10 mouse cellular contexts compared by ENCODE assay signal in the genomic region with DNA sequence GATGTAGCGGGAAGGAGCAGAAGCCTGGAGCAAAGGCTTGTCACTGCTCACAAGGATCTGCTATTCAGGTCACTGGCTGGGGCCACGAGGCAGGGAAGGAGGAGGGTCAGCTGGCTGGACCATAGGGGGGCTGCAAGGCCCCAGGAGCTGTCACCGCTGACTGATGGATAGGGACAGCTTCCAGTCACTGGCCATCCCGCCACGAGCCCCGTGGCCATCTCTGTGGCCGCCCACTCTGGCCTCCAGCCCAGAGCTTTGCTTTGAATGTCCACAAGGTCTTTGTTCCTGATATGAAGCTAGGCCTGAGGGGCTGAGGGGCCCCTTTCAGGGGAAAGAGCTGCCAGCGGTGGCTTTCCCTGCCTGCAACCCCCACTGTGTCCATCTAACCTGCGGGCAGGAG.
DNase-seq lines count a peak whose midpoint lies in the region; ATAC-seq and TF ChIP-seq lines count a peak whose summit lies in the region.
"Had no signal": no experiment of that assay in that cellular context is flagged by ENCODE, and none has a peak within 500 bp of the region (broad histone marks: within the 10 kb centered on the region; RNA-seq: fewer than 3 reads in every experiment).

No protein-coding gene starts in this region.

- no peaks in the 10 kb centered on the region for H3K9me3 ChIP-seq in heart, embryonic 13.5 days
- H3K9me3 ChIP-seq in forebrain, embryonic 12.5 days: no peaks in the 10 kb centered on the region
- no peaks in the 10 kb centered on the region for H3K9me3 ChIP-seq in midbrain, embryonic 10.5 days (replicated peaks)

- ATAC-seq in heart, embryonic 13.5 days (ENCODE audit: extremely low read depth, insufficient number of reproducible peaks, low FRiP score, low TSS enrichment): peak; percentile 55; the same call in 1 of the 2 replicates
- ATAC-seq in forebrain, embryonic 12.5 days (ENCODE audit: low FRiP score): peak; percentile 40; the same call in 1 of the 2 replicates

- no peak for TF ChIP-seq POLR2A in brain, embryonic 14.5 days (IDR thresholded peaks at IDR 0.05; ENCODE audit: borderline replicate concordance, extremely low read depth, insufficient read depth, insufficient read length, poor library complexity, severe bottlenecking)

- no peak overlapping the region for H3K4me3 ChIP-seq in heart, embryonic 13.5 days
- H3K4me3 ChIP-seq in forebrain, embryonic 12.5 days (replicated peaks): no peak overlapping the region
- H3K4me3 ChIP-seq in midbrain, embryonic 10.5 days: no peak overlapping the region

- 14% methylated on average over 9 of the region's 9 CpGs for WGBS in heart, embryonic 13.5 days
- 14% methylated on average over 9 of the region's 9 CpGs for WGBS in forebrain, embryonic 12.5 days
- 26% methylated on average over 9 of the region's 9 CpGs for WGBS in midbrain, embryonic 10.5 days

- intact Hi-C loops in heart, postnatal 25 days (cut with DNase I): no loop called here

- H3K27ac ChIP-seq in heart, embryonic 13.5 days (replicated peaks): peak overlapping the region; percentile 81
- peak overlapping the region; percentile 62 for H3K27ac ChIP-seq in forebrain, embryonic 12.5 days
- H3K27ac ChIP-seq in midbrain, embryonic 10.5 days (replicated peaks): peak overlapping the region; percentile 92
- H3K27ac ChIP-seq: kidney, postnatal 0 days had no signal

- H3K9ac ChIP-seq in heart, embryonic 13.5 days: peak overlapping the region; percentile 42
- no peak overlapping the region for H3K9ac ChIP-seq in forebrain, embryonic 12.5 days

- no peak for DNase-seq in heart, postnatal 25 days (ENCODE audit: low spot score)
- DNase-seq in brain, embryonic 14.5 days (ENCODE audit: low read depth): peak; percentile 85
- peak; percentile 59 for DNase-seq in midbrain, embryonic 10.5 days (ENCODE audit: low spot score)
- DNase-seq in thymus, postnatal 10 days (ENCODE audit: low spot score in 2 of 2): no peak
- DNase-seq in layer of hippocampus, postnatal 25 days (ENCODE audit: extremely low spot score in 1 of 2, low spot score in 1 of 2): no peak
- DNase-seq in adrenal gland, postnatal 36 days: no peak
- DNase-seq: thymus, postnatal 14 days had no signal

- TF ChIP-seq CTCF in brain, embryonic 14.5 days (IDR thresholded peaks at IDR 0.05; ENCODE audit: borderline replicate concordance, extremely low read depth, insufficient read depth, insufficient read length): no peak

- no peaks in the 10 kb centered on the region for H3K36me3 ChIP-seq in heart, embryonic 13.5 days
- H3K36me3 ChIP-seq in forebrain, embryonic 12.5 days (replicated peaks): no peaks in the 10 kb centered on the region
- H3K36me3 ChIP-seq in midbrain, embryonic 10.5 days: no peaks in the 10 kb centered on the region

- H3K27me3 ChIP-seq in heart, embryonic 13.5 days (replicated peaks): peaks cover 67% of the 10 kb centered on the region
- peaks cover 26% of the 10 kb centered on the region for H3K27me3 ChIP-seq in forebrain, embryonic 12.5 days
- peaks cover 44% of the 10 kb centered on the region for H3K27me3 ChIP-seq in midbrain, embryonic 10.5 days (ENCODE audit: low read depth, poor library complexity, severe bottlenecking)

- peak overlapping the region; percentile 18 for H3K4me2 ChIP-seq in heart, embryonic 13.5 days
- H3K4me2 ChIP-seq in forebrain, embryonic 12.5 days: no peak overlapping the region

- H3K4me1 ChIP-seq in heart, embryonic 13.5 days: peaks cover 67% of the 10 kb centered on the region
- H3K4me1 ChIP-seq in forebrain, embryonic 12.5 days: peaks cover 40% of the 10 kb centered on the region
- peaks cover 69% of the 10 kb centered on the region for H3K4me1 ChIP-seq in midbrain, embryonic 10.5 days

Comparison
In these comparisons a context has a peak if more than half of its experiments do, and no peak if none do; other contexts are left out.
1. DNase-seq: peak in brain, embryonic 14.5 days (single experiment) and midbrain, embryonic 10.5 days (single experiment); none in heart, postnatal 25 days (single experiment), thymus, postnatal 10 days (0 of 2), layer of hippocampus, postnatal 25 days (0 of 2) and adrenal gland, postnatal 36 days (0 of 2).
2. Peak in every context shown above with its lines, with median percentiles within 50 percentile points of each other: H3K27ac ChIP-seq.